Mouse (Mus musculus): ENCODE measurements at regions not wholly inside any gene's neighbourhood (a gene's known extent, or its start where the extent isn't known, plus 50 kb on each side); places are given as distances from the start of the nearest gene placed in this dataset.

- Histone ChIP-seq H3K27me3 (replicated peaks) (no peaks in the 10 kb centered on the region), H3K4me1 (no peaks in the 10 kb centered on the region), H3K9ac (no peak overlapping the region), H3K9me3 (no peaks in the 10 kb centered on the region), H3K27ac (no peak overlapping the region), H3K4me2 (replicated peaks) (no peak overlapping the region), H3K36me3 (no peaks in the 10 kb centered on the region), H3K4me3 (no peak overlapping the region)
- ATAC-seq (ENCODE audit: low FRiP score, low read depth), result no peak
- WGBS, result 88% methylated on average over 3 of the region's 3 CpGs
Observed at GRCm38 (mm10) chr17:62304073-62304472, 577.0 kb downstream of the Efna5 start.

- no peak overlapping the region for H3K4me3 ChIP-seq
- WGBS, result 78% methylated on average over 9 of the region's 9 CpGs
- ATAC-seq (ENCODE audit: low FRiP score, low read depth), result no peak
Observed at GRCm38 (mm10) chr17:62299875-62300274, 581.2 kb downstream of the Efna5 start.

GRCm38 (mm10) chr17:62297393-62298060 lies 583.6 kb downstream of the Efna5 start:
- no peaks in the 10 kb centered on the region for H3K27me3 ChIP-seq (replicated peaks)
- 92% methylated on average over 7 of the region's 7 CpGs for WGBS
- H3K4me3 ChIP-seq, result no peak overlapping the region
- no peak overlapping the region for H3K27ac ChIP-seq
- no peaks in the 10 kb centered on the region for H3K9me3 ChIP-seq
- no peaks in the 10 kb centered on the region for H3K36me3 ChIP-seq
- H3K9ac ChIP-seq, result no peak overlapping the region
- no peaks in the 10 kb centered on the region for H3K4me1 ChIP-seq
- no peak for ATAC-seq (ENCODE audit: low FRiP score, low read depth)
- no peak overlapping the region for H3K4me2 ChIP-seq (replicated peaks)

More at GRCm38 (mm10) chr17:62299875-62300274, 581.2 kb downstream of the Efna5 start:
- Histone ChIP-seq H3K27ac (no peak overlapping the region), H3K27me3 (replicated peaks) (no peaks in the 10 kb centered on the region), H3K36me3 (no peaks in the 10 kb centered on the region), H3K9ac (no peak overlapping the region), H3K9me3 (no peaks in the 10 kb centered on the region), H3K4me1 (no peaks in the 10 kb centered on the region), H3K4me2 (replicated peaks) (no peak overlapping the region)

GRCm38 (mm10) chr17:62295412-62295811 lies 585.7 kb downstream of the Efna5 start:
- no peaks in the 10 kb centered on the region for H3K27me3 ChIP-seq (replicated peaks)
- H3K9ac ChIP-seq, result no peak overlapping the region
- no peak overlapping the region for H3K27ac ChIP-seq
- ATAC-seq (ENCODE audit: low FRiP score, low read depth), result no peak
- no peaks in the 10 kb centered on the region for H3K9me3 ChIP-seq
- no peaks in the 10 kb centered on the region for H3K36me3 ChIP-seq
- H3K4me1 ChIP-seq, result no peaks in the 10 kb centered on the region
- no peak overlapping the region for H3K4me2 ChIP-seq (replicated peaks)
- H3K4me3 ChIP-seq, result no peak overlapping the region

- no peak overlapping the region for H3K4me2 ChIP-seq (replicated peaks)
- no peaks in the 10 kb centered on the region for H3K36me3 ChIP-seq
- 83% methylated on average over 5 of the region's 5 CpGs for WGBS
- no peaks in the 10 kb centered on the region for H3K27me3 ChIP-seq (replicated peaks)
- H3K4me3 ChIP-seq, result no peak overlapping the region
- H3K27ac ChIP-seq, result no peak overlapping the region
- H3K4me1 ChIP-seq, result no peaks in the 10 kb centered on the region
- no peak for ATAC-seq (ENCODE audit: low FRiP score, low read depth)
- no peaks in the 10 kb centered on the region for H3K9me3 ChIP-seq
- H3K9ac ChIP-seq, result no peak overlapping the region
Observed at GRCm38 (mm10) chr17:62292703-62293102, 588.4 kb downstream of the Efna5 start.

GRCm38 (mm10) chr17:62287666-62288065 lies 593.5 kb downstream of the Efna5 start:
- Histone ChIP-seq H3K4me2 (replicated peaks) (no peak overlapping the region), H3K4me1 (no peaks in the 10 kb centered on the region), H3K9ac (no peak overlapping the region), H3K27me3 (replicated peaks) (no peaks in the 10 kb centered on the region), H3K4me3 (no peak overlapping the region), H3K9me3 (no peaks in the 10 kb centered on the region), H3K36me3 (no peaks in the 10 kb centered on the region), H3K27ac (no peak overlapping the region)
- ATAC-seq (ENCODE audit: low FRiP score, low read depth), result no peak

- ATAC-seq (ENCODE audit: low FRiP score, low read depth), result no peak
- Histone ChIP-seq H3K27me3 (replicated peaks) (no peaks in the 10 kb centered on the region), H3K9me3 (no peaks in the 10 kb centered on the region), H3K36me3 (no peaks in the 10 kb centered on the region), H3K4me2 (replicated peaks) (no peak overlapping the region), H3K4me1 (no peaks in the 10 kb centered on the region), H3K9ac (no peak overlapping the region), H3K27ac (no peak overlapping the region), H3K4me3 (no peak overlapping the region)
- 75% methylated on average over 4 of the region's 4 CpGs for WGBS
Observed at GRCm38 (mm10) chr17:62287127-62287526, 594.0 kb downstream of the Efna5 start.

DNA sequence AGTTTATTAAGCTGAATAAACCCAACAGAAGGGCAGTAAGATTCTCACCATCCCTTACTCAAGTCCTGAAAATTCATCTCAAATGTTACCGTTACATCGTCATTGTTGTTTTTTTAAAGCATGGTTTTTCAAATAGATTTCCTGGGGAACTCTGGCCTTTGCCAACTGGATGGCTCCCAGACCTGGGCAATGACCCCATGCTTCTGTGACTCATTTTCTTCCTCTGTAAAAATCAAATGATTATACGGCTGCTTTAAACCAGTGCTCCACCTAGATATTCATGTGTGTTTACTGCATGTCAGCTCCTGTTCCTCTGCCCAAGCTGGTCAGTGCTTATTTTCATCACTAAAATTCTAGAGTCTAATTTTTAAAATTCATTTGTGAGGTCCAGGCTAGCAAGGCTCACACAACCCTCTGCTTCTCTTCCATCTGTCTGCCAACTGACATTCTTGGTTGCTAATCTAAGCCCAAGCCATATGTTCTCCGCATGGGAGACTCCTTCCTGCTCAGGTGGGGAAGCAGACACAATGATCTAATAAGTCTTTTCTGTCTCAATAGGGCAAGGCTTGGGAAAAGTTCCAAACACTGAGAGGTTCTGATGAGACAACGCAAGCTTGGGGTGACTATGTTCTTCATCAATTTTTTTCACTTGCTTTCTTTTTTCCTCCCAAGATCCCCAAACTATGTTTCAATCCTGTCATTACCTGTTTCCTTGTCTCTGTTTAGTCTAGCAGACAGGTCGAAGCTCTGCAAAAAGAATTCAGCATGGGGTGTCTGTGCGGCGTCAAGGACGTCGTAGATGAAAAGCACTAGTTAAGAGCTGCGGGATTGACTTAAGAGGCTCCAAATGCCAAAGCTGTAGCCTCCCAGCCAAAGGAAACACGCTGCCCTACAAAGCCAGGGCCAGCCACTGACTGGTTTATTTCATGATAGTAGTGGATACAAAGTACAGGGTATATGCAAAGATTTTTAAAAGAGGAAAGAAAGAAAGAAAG lies 594.7 kb downstream of the Efna5 start:
- 82% methylated on average over 12 of the region's 12 CpGs for WGBS
- ATAC-seq (ENCODE audit: low FRiP score, low read depth), result no peak
- Histone ChIP-seq H3K4me1 (no peaks in the 10 kb centered on the region), H3K36me3 (no peaks in the 10 kb centered on the region), H3K9me3 (no peaks in the 10 kb centered on the region), H3K9ac (no peak overlapping the region), H3K4me2 (replicated peaks) (no peak overlapping the region), H3K27me3 (replicated peaks) (no peaks in the 10 kb centered on the region), H3K4me3 (no peak overlapping the region), H3K27ac (no peak overlapping the region)

GRCm38 (mm10) chr17:62280201-62280600 lies 600.9 kb downstream of the Efna5 start:
- Histone ChIP-seq H3K27me3 (replicated peaks) (no peaks in the 10 kb centered on the region), H3K36me3 (no peaks in the 10 kb centered on the region), H3K9me3 (no peaks in the 10 kb centered on the region), H3K4me2 (replicated peaks) (no peak overlapping the region), H3K4me1 (no peaks in the 10 kb centered on the region), H3K9ac (no peak overlapping the region), H3K27ac (no peak overlapping the region), H3K4me3 (no peak overlapping the region)
- 63% methylated on average over 3 of the region's 3 CpGs for WGBS
- no peak for ATAC-seq (ENCODE audit: low FRiP score, low read depth)

DNA sequence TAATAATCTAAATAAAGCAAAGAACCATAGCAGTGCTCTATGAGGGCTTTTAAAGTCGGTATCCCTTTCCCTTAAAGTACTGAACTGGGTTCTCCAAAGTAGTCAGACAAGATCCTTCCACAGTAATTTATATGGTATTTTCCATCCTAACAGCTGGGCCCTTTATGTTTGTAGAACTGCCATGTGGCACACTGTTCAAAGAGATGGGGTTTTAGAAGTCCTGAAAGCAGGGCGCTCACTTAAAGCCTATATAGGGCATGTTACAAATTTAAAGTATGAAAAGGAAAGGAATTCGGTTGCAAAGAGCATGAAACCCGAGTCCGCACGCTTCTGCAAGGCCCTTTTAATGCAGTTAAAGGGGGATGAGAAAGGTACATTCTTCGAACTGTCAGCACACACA lies 609.7 kb downstream of the Efna5 start:
- Histone ChIP-seq H3K4me1 (no peaks in the 10 kb centered on the region), H3K9ac (no peak overlapping the region), H3K27me3 (replicated peaks) (no peaks in the 10 kb centered on the region), H3K4me2 (replicated peaks) (no peak overlapping the region), H3K36me3 (no peaks in the 10 kb centered on the region), H3K4me3 (no peak overlapping the region), H3K9me3 (no peaks in the 10 kb centered on the region), H3K27ac (no peak overlapping the region)
- 76% methylated on average over 7 of the region's 7 CpGs for WGBS
- no peak for ATAC-seq (ENCODE audit: low FRiP score, low read depth)

GRCm38 (mm10) chr17:62269279-62269678 lies 611.8 kb downstream of the Efna5 start:
- Histone ChIP-seq H3K9me3 (no peaks in the 10 kb centered on the region), H3K9ac (no peak overlapping the region), H3K4me3 (no peak overlapping the region), H3K4me1 (no peaks in the 10 kb centered on the region), H3K27ac (no peak overlapping the region), H3K27me3 (replicated peaks) (no peaks in the 10 kb centered on the region), H3K4me2 (replicated peaks) (no peak overlapping the region), H3K36me3 (no peaks in the 10 kb centered on the region)
- 88% methylated on average over 4 of the region's 4 CpGs for WGBS
- no peak for ATAC-seq (ENCODE audit: low FRiP score, low read depth)

DNA sequence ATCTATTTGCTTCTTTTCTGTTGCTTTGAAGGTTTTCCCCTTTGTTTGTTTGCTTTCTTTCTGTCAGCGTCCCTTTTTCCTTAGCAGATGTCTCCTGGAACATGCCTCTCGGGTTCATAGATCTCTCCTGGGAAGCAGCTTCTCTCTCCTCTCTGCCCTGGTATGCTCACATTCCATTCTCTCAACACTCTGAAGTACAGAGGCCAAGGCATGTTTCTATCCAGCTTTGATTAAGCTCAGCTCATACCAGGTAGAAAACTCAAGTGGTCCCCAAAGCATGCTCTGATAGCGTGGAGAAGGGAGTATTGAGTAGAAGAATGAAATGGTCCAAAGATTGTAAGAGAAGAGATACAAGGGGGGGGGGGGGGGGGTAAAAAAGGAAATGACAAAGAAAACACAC lies 627.7 kb downstream of the Efna5 start:
- Histone ChIP-seq H3K4me3 (no peak overlapping the region), H3K9ac (no peak overlapping the region), H3K9me3 (no peaks in the 10 kb centered on the region), H3K27ac (no peak overlapping the region), H3K4me2 (replicated peaks) (no peak overlapping the region), H3K27me3 (replicated peaks) (no peaks in the 10 kb centered on the region), H3K36me3 (no peaks in the 10 kb centered on the region), H3K4me1 (no peaks in the 10 kb centered on the region)
- no peak for ATAC-seq (ENCODE audit: low FRiP score, low read depth)
- WGBS, result 72% methylated on average over 3 of the region's 3 CpGs
